In the genomic region with DNA sequence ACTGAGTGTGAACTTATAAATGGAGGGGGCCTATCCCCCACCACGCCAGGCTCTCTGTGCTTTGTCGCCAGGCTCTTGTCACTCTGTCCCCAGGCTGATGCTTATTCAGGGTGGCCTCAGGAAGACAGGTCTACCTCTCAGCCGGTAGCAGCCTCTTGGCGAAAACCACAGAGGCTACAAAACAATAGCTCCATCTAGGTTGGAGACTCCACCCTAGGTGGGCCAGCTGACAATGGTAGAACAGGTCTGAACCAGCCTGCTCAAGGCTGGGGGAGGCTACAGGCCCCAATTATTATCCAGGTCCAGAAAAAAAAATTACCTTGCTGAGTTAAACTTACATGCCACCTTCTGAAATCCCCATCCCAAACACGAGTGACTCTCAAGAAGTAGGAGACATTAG, we compare ENCODE assay signal across 24 mouse cellular contexts. TPM values are rescaled to one million over a fixed set of nuclear protein-coding genes. Genes with fewer than 3 reads are reported as not detected.
"Had no signal": no experiment of that assay in that cellular context is flagged by ENCODE, and none has a peak within 500 bp of the region (broad histone marks: within the 10 kb centered on the region; RNA-seq: fewer than 3 reads in every experiment).

No protein-coding gene starts in this region.

- DNase-seq: gastrocnemius, postnatal 14 days; gastrocnemius, postnatal 36 days; heart, adult 18-20 months; heart, postnatal 10 days; heart, postnatal 36 days; kidney, adult 11 months; kidney, adult 2 months; kidney, adult 9 months; kidney, postnatal 14 days; kidney, postnatal 36 days; layer of hippocampus, adult 9-11 months; layer of hippocampus, postnatal 36 days; left cerebral cortex, postnatal 4 days had no signal

- ATAC-seq: hindbrain, postnatal 0 days; intestine, embryonic 16.5 days; liver, embryonic 12.5 days had no signal

RNA-seq across cellular contexts. Expression of a gene that starts 59.0 kb away (rescaled TPM):
- total RNA-seq: hematopoietic stem cell, adult 5-6 weeks had no signal
- polyA plus RNA-seq: liver, adult 2 months had no signal

RNA-seq across cellular contexts. Expression of a gene that starts 59.1 kb away (rescaled TPM):
- total RNA-seq: gastrocnemius, adult 18-20 months; gastrocnemius, adult 8-10 months; gastrocnemius, postnatal 14 days; gastrocnemius, postnatal 36 days; heart, adult 18-20 months; heart, adult 8-10 months; heart, postnatal 10 days; heart, postnatal 36 days; hematopoietic stem cell, adult 5-6 weeks; liver, adult 2 months had no signal
- polyA plus RNA-seq: heart, embryonic 16.5 days; intestine, embryonic 16.5 days; kidney, adult 2 months; kidney, postnatal 0 days; liver, adult 2 months; liver, embryonic 12.5 days; liver, embryonic 16.5 days had no signal
